Mouse (Mus musculus) right cerebral cortex, postnatal 4 days (tissue): ENCODE measurements around the gene Selenom.

ENCODE experiments used
- DNase-seq: peaks from one replicate; pipeline ENCODE4 v3.0.0-alpha.2; 2022

Gene Selenom

DNA sequence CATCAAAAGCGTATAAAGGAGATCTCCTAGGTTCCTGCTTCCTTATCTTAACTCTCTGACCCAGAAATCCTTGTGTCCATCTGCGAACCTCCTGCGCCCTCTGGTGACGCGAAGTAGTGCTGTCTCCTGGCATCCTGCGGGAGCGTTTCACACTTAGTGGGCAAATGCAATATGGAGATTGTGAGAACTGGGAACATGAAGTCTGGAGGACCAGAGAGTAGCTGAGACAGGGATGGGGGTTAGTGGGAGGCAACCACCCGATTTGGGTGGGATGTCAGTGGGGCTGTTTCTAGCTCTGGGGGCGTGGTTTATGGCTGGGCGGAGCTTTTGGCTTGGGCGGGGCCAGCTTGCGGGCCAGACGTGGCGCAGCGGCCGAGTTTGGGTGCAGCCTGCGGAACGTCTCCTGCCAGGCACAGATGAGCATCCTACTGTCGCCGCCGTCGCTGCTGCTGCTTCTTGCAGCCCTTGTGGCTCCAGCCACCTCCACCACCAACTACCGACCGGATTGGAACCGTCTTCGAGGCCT, at the start of gene Selenom:
Gene Selenom (plus strand): TSS at position 156 of the 526 bp plus-strand sequence.
- peak; percentile 81 for DNase-seq

DNA sequence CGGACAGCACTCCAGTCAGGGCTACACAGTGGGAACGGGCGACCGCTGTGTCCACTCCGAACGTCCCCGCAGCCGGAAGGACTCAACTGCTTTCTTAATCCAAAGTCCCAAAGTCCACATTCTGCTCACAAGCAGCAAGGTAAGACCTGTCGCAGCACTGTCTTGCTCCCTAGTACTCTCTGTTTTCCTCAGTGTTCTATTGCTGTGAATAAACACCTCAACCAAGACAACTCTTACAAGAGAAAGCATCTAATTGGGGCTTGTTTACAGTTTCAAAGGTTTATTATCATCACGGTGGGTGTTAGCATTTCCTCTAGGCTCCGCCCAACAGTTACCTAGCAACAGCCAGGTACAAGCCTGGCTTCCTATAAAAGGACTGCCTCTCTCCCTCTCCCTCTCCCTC, 43.0 kb upstream of the Selenom start:
- no peak for DNase-seq

DNA sequence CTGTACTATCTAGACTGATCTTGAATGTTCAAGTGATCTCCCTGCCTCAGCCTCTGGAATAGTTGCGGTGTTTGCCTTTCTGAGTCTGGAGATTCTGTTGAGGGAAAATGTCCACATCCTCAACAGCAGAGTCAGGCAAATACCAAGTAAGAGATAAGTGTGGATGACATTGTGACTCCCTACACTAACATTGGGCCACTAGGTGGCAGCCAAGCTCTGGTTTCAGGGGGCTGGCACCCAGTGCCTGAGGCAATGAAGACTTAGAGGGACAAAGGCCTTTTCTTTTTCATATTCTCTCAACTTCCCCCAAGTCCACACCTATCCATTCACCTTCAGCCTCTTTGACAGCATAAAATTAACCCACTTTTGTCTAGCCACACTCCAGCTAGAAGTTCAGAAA, 42.0 kb upstream of the Selenom start:
- peak; percentile 96 for DNase-seq

DNA sequence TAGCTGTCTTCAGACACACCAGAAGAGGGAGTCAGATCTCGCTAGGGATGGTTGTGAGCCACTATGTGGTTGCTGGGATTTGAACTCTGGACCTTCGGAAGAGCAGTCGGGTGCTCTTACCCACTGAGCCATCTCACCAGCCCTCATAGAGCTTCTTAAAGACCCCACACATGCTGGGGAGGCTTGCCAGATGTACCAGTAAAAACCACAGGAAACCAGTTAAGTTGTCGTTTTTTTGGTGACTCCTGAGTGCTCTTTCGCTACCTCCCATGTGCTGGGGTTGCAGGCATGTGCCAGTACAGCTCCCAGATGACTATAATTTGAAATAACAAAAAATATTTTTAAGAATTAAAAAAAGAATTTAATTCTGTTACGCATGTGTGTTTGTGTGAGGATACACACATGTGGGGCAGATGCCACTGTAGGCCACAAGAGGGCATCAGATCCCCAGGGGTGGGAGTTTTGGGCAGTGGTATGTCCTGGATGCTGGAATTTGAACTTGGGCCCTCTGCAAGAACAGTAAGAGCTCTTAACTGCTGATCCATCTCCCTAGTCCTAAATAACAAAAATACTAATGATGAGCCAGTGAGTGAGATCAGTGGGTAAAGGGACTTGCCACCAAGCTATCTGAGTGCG, 39.9 kb upstream of the Selenom start:
- no peak for DNase-seq

DNA sequence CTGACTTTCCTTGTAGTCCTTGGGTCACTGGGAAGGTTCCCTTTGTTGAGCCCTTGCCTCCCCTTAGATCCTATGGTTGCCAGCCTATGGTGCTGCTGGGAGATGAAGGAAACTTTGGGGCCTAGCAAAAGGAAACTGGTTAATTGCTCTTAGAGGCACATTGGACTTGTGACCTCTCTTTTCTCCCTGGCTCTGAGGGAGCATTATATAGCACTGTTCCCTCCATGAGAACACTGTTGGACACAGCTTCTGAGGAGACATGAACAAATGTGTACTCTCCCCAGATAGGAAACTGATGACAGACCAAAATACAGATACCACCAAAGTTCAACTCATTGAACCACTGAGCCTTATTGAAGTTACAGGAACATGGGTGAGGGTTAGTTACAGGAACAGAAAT, 39.0 kb upstream of the Selenom start:
- DNase-seq: no peak

DNA sequence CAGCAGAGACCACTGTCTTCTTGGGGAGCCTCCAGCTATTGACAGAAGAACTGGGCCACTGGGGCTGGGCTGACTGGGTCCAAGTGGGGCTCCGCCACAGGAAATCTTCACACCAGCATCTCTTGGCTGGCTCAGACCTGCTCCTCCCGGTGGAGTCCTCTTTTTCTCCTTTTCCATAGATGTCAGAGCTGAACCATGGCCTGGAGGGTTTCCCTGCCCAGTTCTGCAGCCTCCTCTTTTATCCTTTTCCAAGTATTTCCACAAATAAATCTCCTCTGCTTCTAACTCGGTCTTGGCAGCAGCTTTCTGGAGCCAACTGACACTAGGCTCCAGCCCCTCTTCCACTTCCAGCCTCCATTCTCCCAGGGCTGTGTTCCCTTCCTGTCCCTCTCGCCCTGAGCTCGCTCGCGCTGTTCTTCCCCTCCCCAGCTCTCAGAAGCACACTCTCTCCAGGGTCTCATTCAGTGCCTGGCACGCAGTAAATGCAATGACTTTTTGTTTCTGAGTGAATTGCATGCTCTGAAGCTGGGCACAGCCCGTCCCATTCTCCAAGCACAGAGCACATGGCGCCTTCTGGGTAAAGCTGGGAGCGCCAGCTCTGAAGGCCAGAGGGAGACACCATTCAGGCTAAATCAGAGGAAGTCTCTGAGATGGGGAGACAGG, 30.4 kb upstream of the Selenom start:
- DNase-seq: no peak

DNA sequence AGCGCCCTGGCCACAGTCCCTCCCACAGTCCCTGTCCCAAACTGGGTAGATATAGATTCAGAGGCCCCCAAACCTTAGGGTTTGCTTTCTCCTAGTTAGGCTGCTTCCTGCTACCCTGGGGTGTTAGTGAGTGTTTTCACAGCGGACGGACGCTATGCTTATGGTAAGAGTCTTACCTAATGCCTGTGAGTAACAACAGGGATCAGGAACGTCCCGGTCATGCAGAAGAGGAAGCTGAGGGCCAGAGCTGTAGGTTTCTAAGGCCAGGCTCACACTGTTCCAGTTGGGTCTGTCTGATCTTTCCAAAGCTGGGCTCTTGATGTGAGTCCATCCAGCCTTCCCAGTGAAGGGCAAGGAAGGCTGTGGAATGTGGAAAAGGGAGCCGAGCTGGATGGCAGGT, 28.1 kb upstream of the Selenom start:
- DNase-seq: no peak

DNA sequence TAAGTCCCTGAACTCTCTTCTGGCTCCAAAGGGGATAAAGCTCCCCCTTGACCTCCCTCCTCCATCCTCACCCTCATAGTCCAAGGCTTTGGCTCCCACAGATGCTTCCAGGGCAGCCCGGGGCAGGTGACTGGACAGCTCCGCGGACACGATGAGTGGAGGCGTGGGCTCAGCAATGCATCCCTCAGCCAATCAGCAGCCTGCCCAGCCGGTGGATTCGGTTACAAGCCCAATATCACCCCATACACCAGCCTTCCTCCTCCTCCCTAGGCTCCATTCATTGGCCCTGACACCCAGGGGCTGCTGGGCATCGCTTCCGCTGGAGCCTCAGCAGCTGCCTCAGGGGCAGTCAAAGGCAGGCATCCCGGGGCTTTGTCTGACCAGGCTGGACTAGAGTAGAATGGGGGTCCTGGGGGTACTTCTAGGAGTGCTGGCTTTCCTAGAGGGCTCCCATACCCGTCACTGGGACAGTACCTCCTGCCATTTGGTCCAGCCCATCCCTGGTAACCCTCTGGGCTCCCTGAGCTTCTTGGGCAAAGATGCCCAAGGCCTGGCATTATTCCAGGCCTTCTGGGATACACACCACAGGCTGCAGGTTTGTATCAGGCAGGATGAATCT, 26.4 kb upstream of the Selenom start, which contains the start of gene Pla2g3:
Gene Pla2g3 (plus strand): TSS at position 333 of the 619 bp plus-strand sequence.
- DNase-seq: no peak

DNA sequence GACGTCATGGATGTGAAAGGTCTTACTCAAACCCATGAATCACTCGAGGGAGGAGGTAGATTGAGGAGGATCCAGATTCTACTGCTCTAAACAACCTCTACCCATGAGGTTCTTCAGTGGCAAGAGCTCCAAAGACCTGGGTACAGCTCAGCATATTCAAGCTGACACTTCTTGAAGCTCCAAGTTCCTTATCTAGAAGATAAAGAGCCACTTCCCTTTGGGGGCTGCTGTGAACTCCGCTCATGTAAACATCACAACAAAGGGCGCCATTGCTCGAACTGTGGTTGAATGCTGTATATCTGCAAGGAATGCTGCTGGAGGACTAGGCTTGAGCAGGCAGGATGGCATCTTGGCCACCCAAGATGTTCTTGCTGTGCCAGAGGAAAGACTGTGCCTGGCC, 25.4 kb upstream of the Selenom start:
- no peak for DNase-seq

DNA sequence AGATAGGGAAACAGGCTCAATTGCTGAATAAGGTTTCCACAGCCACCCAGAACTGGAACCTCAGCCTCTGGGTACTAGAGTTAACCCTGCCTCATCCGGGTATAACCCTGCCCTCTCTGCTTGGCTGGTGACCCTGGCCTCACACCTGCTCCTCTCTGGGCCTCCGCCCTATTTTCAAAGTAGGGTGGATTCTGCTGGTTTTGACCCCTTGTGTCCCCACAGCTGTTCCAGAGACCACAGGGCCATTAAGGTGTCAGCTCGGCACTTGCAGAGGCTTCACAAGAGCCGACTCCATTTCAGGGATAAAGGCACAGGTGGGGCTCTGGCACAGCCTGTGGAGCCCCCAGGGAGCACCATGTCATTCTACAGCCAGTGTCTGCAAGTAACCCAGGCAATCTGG, 21.7 kb upstream of the Selenom start:
- DNase-seq: no peak

DNA sequence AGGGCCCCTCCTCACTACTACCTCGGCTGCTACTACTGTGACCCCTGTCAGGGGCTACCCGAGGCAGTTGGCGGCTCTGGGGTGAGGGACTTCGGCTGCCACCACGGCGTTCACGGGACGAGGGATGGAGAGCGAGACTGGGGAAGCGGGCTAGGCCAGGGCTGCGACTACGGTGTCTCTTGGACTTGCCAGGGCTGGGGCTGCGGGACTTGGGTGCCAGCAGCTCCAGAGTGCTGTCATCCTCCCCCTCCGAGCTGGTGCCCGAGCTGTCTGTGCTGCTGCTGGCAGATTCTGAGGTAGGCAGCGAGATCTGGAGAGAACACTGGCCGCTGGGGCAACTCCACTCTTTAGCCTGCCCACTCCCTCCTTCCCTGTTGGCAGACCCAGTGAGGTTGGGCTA, 19.6 kb upstream of the Selenom start:
- DNase-seq: no peak

DNA sequence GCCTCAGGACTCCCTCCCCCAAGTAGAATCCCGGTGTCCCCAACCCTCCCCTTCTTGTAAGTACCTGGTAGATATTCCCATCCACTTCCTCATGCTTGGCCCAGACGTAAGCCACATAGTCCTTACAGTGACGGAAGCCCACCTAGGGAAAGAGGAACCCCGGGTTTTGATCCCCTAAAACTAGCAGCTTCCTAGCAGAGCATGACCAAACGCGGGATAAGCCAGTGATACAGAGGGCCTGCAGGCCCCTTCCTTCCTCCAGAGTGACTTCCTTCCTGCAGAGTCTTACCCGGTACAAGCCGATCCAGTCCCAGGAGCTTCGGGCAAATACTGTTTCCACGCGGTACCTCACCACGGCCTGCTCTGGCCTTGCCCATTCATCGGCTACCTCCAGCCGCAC, 19.0 kb upstream of the Selenom start:
- DNase-seq: no peak

DNA sequence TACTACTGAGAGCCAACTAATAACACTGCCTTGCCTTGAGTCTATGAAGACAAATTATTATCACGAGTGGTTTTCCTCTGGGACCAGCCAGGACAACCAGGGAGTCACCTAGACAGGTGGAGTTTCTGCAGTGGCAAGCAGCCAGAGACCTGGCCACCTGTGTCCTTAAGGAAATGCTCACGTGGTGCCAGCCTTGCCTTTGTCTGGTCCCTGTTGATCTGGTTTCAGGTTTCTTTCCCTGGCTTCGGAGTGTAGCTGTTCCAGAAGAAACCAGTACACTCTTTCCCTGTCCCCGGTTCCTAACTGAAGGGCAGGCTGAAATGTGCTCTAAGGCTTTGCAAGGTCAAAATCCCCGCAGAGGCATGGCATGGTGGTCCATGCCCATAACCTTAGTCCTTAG, 17.7 kb upstream of the Selenom start:
- DNase-seq: no peak

DNA sequence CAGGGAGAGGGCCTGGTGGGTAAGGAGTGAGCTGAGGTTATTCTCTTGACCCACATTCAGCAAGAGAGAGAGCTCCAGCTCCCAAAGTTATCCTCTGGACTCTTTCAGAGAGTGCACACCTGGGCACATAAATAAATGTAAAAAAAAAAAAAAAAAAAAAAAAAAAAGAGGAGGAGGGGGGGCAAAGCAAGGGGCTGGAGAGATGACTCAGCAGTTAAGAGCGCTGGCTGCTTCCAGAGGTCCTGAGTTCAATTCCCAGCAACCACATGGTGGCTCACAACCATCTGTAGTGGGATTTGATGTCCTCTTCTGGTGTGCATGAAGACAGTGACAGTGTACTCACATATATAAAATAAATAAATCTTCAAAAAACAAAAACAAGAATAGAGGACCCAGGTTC, 17.2 kb upstream of the Selenom start:
- no peak for DNase-seq

DNA sequence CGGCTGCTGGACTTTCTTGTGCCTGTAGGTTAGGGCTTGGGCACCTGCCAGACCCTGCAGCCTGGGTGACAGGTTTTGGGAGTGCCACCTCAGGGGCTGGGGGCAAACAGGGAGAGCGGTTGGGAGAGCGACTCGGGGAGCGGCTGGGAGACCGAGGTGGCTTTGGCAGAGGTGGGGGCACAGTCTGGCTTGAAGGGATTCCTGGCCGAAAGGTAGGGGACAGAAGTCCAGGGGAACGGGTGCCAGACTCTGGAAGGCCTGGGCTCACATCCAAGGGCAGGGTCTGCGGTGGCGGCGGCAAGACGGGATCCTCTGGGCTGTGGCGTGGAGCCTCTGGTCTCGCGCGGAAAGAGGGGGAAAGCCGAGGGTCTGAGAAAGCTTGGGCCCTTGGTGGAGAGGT, 12.4 kb upstream of the Selenom start:
- DNase-seq: no peak

DNA sequence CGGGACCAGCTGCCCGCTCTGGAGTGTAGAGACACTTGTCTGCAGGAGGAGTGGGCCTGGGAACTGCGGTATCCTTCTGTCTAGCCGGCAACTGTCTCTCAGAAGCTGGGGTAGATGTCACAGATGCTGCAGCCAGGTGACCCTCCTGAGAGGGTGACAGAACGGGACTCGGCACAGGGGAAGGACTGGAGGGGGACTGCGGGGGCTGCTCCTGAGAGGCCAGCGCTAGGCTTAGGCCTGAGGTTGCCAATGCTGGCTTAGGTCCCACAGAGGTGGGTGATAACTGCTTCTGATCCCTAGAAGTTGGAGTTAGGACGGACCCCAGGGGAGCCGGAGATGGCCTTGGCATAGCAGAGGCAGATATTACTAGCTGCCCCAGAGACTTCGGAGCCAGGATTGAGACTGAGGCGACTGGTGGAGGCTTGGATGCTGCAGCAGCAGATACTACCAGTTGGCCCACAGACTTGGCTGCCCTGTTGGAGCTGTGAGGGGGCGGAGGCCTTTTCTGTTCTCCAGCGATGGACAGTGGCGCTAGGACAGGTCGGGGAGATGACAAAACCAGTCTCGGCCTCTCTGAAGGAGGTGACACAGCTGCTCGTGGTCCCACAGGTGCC, 11.9 kb upstream of the Selenom start:
- DNase-seq: no peak

DNA sequence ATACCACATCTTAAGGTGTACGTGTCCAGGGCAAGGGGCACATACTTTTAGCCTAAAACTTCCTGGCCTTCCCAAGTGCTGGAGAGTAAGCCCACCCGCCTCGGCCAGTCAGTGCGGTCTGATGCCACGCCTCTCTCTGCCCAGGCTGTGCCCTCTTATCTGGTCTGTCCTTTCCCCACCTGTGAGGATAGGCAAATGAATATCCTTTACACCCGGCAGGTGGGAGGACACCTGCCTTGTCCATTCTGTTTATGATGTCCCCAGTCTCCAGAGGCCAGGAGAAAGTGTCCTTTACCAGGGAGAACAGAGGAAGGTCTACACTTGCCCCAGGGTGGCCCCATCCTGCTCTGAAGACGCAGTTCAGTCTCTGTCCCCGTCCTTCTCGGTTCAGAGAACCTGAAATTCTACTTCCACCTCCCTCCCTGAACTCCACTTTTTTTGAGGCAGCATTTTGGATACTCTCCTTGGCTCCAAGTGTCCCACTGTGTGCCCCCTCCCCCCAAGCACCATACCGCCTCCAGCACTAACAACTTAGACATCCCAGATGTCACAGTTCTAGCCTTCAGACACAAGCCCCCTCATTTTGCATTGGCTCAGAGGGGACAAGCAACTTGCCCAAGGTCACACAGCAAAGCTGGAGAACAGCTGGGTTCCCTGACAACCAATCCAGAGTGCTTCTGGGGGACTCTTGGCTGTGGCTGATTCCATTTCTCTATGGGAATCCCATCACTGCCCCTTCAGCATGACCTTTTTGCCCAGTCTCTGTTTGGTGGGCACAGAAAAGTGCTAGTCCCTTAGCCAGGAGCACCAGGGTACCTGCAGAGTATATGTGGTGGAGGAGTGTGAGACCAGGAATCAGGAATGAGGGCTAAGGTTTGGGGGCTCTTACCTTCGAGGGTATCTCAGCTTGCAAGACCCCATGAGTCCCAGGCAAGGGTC, 10.5 kb upstream of the Selenom start:
- DNase-seq: no peak

DNA sequence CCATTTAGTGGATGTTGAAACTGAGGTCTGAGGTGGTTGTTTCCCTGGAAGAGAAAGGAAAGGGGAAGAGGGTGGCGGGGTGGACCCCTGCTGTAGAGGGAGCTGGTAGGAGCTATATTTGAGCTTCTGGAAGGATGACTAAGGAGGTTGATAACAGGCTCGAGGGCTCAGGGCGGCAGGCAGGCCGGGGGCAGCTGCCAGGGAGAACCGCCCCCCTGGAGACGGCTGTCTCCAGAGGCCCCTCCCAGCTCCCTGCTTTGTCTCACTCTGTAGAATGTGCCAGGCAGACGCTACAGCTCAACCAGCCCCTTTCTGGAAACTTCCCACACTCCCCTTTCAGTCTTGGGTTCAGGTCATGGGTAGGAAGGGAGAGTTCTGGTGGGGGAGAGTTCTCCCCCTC, 6.3 kb upstream of the Selenom start:
- no peak for DNase-seq

DNA sequence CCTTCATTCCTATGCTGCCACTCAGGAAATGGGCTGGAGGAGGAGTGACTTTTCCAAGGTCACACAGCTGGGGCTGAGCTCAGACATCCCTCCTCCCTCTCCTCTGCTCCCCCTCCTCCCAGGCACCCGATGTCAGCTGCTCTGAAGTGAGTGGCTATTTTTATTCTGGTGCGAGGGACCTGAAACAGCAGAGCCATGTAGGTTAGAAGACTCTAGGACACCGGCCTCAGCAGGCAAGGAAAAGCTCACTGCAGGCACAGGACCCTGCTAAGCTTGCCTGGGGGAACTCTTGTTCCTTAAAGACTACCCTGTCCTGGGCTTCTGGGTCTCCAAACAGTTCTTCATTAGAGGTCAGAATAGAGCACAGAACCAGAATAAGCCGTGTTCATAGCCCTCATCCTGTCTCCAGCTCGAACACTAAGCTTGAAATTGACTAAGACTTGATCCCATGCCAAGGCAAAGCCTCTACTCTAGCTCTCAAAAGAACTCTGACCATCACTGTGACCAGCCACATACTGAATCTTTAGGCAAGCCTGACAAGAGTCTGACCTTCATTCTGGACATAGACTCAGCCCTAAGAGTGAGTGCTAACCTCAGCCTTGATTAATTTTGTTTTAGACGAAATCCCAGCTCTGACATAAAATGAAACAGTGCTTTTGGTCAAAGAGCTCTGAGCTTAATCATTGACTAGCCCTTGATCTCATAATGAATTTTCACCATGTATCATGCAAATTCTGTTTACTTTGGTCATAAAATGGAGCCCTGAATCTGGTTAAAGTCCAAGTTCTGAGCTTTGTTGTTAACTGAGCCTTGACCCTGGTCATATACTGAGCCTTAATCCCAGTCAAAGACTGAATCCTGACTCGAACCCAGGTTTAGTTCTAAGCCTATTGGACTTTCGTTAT, 5.1 kb upstream of the Selenom start:
- no peak for DNase-seq

DNA sequence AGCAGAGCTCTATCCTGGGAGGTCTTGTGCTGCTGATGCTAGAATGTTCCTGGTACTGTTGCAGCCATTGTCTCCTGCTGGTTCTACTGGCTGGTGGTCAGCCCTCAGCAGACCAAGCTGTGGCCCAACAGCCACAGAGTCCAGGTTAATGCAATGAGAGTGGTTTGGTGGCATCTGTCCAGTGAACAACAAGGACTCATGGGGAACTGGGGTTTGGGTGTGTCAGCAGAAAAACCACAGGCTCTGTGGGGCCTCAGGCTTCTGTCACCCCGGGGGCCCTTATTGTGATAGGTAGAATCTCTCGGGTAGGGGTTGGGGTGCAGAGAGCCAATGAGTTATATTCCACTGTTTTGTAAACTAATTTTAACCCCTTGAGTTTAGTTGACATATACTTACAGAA, 4.2 kb upstream of the Selenom start:
- DNase-seq: no peak

DNA sequence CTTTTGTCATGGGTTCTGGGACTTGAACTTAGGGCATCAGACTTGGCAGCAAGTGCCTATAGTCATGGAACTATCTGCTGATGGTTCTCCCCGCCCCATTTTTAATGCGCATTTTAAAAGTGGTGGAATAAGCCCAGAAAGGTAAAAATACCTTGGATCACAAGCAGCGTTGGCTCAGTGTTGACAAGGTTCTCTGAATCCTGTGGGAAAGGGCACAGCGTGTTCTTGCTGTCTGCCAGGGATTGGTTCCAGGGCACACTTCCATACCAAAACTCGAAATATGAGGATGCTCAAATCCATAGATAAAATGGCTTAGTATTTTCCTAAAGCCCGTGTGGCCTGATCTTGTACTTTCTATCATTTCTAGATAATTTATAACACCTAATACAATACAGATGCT, 1.2 kb upstream of the Selenom start:
- no peak for DNase-seq

DNA sequence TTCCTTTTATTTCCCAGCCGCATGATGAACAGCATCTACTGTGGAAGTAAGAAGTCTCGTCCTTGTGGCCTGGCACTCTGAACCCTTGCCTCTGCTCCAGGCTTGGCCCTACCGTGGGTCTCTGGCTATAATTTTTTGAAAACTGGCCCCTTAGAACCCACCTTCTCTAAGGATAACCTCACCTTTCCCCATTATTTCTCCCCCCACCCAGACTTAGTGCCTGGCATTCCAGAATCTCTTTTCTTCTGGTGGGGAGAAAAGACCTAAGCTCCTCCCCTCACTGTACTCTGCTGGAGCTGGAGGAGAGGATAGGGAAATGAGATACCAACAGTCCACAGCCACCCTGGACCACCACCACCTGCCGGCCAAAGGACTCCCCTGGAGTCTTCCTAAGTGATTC, 732 bp downstream of the Selenom start:
- DNase-seq: no peak
